Mouse (Mus musculus): ENCODE results near the gene Rps6ka4. TPM values are rescaled to one million over a fixed set of nuclear protein-coding genes. Genes with fewer than 3 reads are reported as not detected.

The Rps6ka4 gene
- total RNA-seq, 1 experiment: 11.5 TPM

GRCm38 (mm10) chr19:6860706-6861105, 20.3 kb upstream of the Rps6ka4 start:
- H3K27ac ChIP-seq (ENCODE audit: insufficient read depth, low read depth, low read length, poor library complexity, severe bottlenecking): no peak overlapping the region
- H3K36me3 ChIP-seq (ENCODE audit: control insufficient read depth, insufficient read depth, low read length, poor library complexity, severe bottlenecking): no peaks in the 10 kb centered on the region
- in situ Hi-C loops (cut with MboI; ENCODE audit: low sequenced_read_pairs in 2 of 2, unreplicated experiment in 2 of 2): no loop called here

GRCm38 (mm10) chr19:6859971-6860370, 19.5 kb upstream of the Rps6ka4 start:
- no peak overlapping the region for H3K4me3 ChIP-seq (ENCODE audit: insufficient read depth in 1 of 2, low read depth in 1 of 2, low read length in 2 of 2, poor library complexity in 1 of 2, severe bottlenecking in 1 of 2)
- no peak overlapping the region for H3K27ac ChIP-seq (ENCODE audit: insufficient read depth, low read depth, low read length, poor library complexity, severe bottlenecking)
- no peaks in the 10 kb centered on the region for H3K36me3 ChIP-seq (ENCODE audit: control insufficient read depth, insufficient read depth, low read length, poor library complexity, severe bottlenecking)
- TF ChIP-seq HCFC1 (IDR thresholded peaks at IDR 0.05; ENCODE audit: borderline replicate concordance, insufficient read depth, low read length) (no peak), MAFK (IDR thresholded peaks at IDR 0.05; ENCODE audit: insufficient read depth, low read depth, low read length) (no peak), ZNF384 (IDR thresholded peaks at IDR 0.05; ENCODE audit: low read depth, low read length) (no peak), ZC3H11A (IDR thresholded peaks at IDR 0.05; ENCODE audit: borderline replicate concordance, low read depth, low read length) (no peak)
- DNase-seq (ENCODE audit: low read depth, low spot score): no peak
- H3K9me3 ChIP-seq (ENCODE audit: control insufficient read depth, insufficient read depth, low read depth, low read length): no peaks in the 10 kb centered on the region
- in situ Hi-C loops (cut with MboI; ENCODE audit: low sequenced_read_pairs in 2 of 2, unreplicated experiment in 2 of 2): no loop called here
- peaks cover 5 to 9% of the 10 kb centered on the region in 2 experiments; a peak in 3 of 4 replicates for H3K4me1 ChIP-seq (ENCODE audit: control insufficient read depth in 2 of 2, insufficient read depth in 2 of 2, low read length in 2 of 2, poor library complexity in 1 of 2)
- H3K9ac ChIP-seq (ENCODE audit: insufficient read depth, low read depth, low read length, poor library complexity, severe bottlenecking): no peak overlapping the region

More at GRCm38 (mm10) chr19:6860706-6861105, 20.3 kb upstream of the Rps6ka4 start:
- TF ChIP-seq MAFK (IDR thresholded peaks at IDR 0.05; ENCODE audit: insufficient read depth, low read depth, low read length) (no peak), HCFC1 (IDR thresholded peaks at IDR 0.05; ENCODE audit: borderline replicate concordance, insufficient read depth, low read length) (no peak), ZC3H11A (IDR thresholded peaks at IDR 0.05; ENCODE audit: borderline replicate concordance, low read depth, low read length) (no peak), ZNF384 (IDR thresholded peaks at IDR 0.05; ENCODE audit: low read depth, low read length) (no peak), CHD2 (IDR thresholded peaks at IDR 0.05; ENCODE audit: low read depth, low read length) (no peak)
- Histone ChIP-seq H3K4me3 (ENCODE audit: insufficient read depth in 1 of 2, low read depth in 1 of 2, low read length in 2 of 2, poor library complexity in 1 of 2, severe bottlenecking in 1 of 2) (no peak overlapping the region), H3K4me1 (ENCODE audit: control insufficient read depth in 2 of 2, insufficient read depth in 2 of 2, low read length in 2 of 2, poor library complexity in 1 of 2) (peaks cover 5 to 7% of the 10 kb centered on the region in 2 experiments; a peak in 3 of 4 replicates), H3K9ac (ENCODE audit: insufficient read depth, low read depth, low read length, poor library complexity, severe bottlenecking) (no peak overlapping the region), H3K9me3 (ENCODE audit: control insufficient read depth, insufficient read depth, low read depth, low read length) (no peaks in the 10 kb centered on the region)
- no peak for DNase-seq (ENCODE audit: low read depth, low spot score)

- Histone ChIP-seq H3K9ac (ENCODE audit: insufficient read depth, low read depth, low read length, poor library complexity, severe bottlenecking) (no peak overlapping the region), H3K36me3 (ENCODE audit: control insufficient read depth, insufficient read depth, low read length, poor library complexity, severe bottlenecking) (no peaks in the 10 kb centered on the region), H3K4me1 (ENCODE audit: control insufficient read depth in 2 of 2, insufficient read depth in 2 of 2, low read length in 2 of 2, poor library complexity in 1 of 2) (peaks cover 5 to 9% of the 10 kb centered on the region in 2 experiments; a peak in 3 of 4 replicates), H3K27ac (ENCODE audit: insufficient read depth, low read depth, low read length, poor library complexity, severe bottlenecking) (no peak overlapping the region), H3K9me3 (ENCODE audit: control insufficient read depth, insufficient read depth, low read depth, low read length) (no peaks in the 10 kb centered on the region), H3K4me3 (ENCODE audit: insufficient read depth in 1 of 2, low read depth in 1 of 2, low read length in 2 of 2, poor library complexity in 1 of 2, severe bottlenecking in 1 of 2) (no peak overlapping the region)
- DNase-seq (ENCODE audit: low read depth, low spot score): no peak
- in situ Hi-C loops (cut with MboI; ENCODE audit: low sequenced_read_pairs in 2 of 2, unreplicated experiment in 2 of 2): no loop called here
- TF ChIP-seq HCFC1 (IDR thresholded peaks at IDR 0.05; ENCODE audit: borderline replicate concordance, insufficient read depth, low read length) (no peak), CHD2 (IDR thresholded peaks at IDR 0.05; ENCODE audit: low read depth, low read length) (no peak), ZNF384 (IDR thresholded peaks at IDR 0.05; ENCODE audit: low read depth, low read length) (no peak), ZC3H11A (IDR thresholded peaks at IDR 0.05; ENCODE audit: borderline replicate concordance, low read depth, low read length) (no peak), MAFK (IDR thresholded peaks at IDR 0.05; ENCODE audit: insufficient read depth, low read depth, low read length) (no peak)
Observed at GRCm38 (mm10) chr19:6859032-6859651, 18.7 kb upstream of the Rps6ka4 start.

GRCm38 (mm10) chr19:6858031-6858430, 17.6 kb upstream of the Rps6ka4 start, which contains the start of gene Ccdc88b:
Gene Ccdc88b, minus strand, starts transcription at chr19:6858211.
- TF ChIP-seq ZC3H11A (IDR thresholded peaks at IDR 0.05; ENCODE audit: borderline replicate concordance, low read depth, low read length) (no peak), ZNF384 (IDR thresholded peaks at IDR 0.05; ENCODE audit: low read depth, low read length) (no peak), CHD2 (IDR thresholded peaks at IDR 0.05; ENCODE audit: low read depth, low read length) (no peak), HCFC1 (IDR thresholded peaks at IDR 0.05; ENCODE audit: borderline replicate concordance, insufficient read depth, low read length) (no peak), MAFK (IDR thresholded peaks at IDR 0.05; ENCODE audit: insufficient read depth, low read depth, low read length) (no peak)
- Histone ChIP-seq H3K4me1 (ENCODE audit: control insufficient read depth in 2 of 2, insufficient read depth in 2 of 2, low read length in 2 of 2, poor library complexity in 1 of 2) (peaks cover 5 to 9% of the 10 kb centered on the region in 2 experiments; a peak in 3 of 4 replicates), H3K4me3 (ENCODE audit: insufficient read depth in 1 of 2, low read depth in 1 of 2, low read length in 2 of 2, poor library complexity in 1 of 2, severe bottlenecking in 1 of 2) (no peak within 1 kb of the TSS), H3K9me3 (ENCODE audit: control insufficient read depth, insufficient read depth, low read depth, low read length) (no peaks in the 10 kb centered on the region), H3K9ac (ENCODE audit: insufficient read depth, low read depth, low read length, poor library complexity, severe bottlenecking) (no peak within 1 kb of the TSS), H3K36me3 (ENCODE audit: control insufficient read depth, insufficient read depth, low read length, poor library complexity, severe bottlenecking) (no peaks in the 10 kb centered on the region), H3K27ac (ENCODE audit: insufficient read depth, low read depth, low read length, poor library complexity, severe bottlenecking) (no peak within 1 kb of the TSS)
- no peak for DNase-seq (ENCODE audit: low read depth, low spot score)
- in situ Hi-C loops (cut with MboI; ENCODE audit: low sequenced_read_pairs in 2 of 2, unreplicated experiment in 2 of 2): no loop called here
